Mouse (Mus musculus) midbrain, embryonic 16.5 days (tissue): Measurements from ENCODE around the gene Calcrl. TPM values are rescaled to one million over a fixed set of nuclear protein-coding genes. Genes with fewer than 3 reads are reported as not detected.

ENCODE experiments used
- ATAC-seq: fragments of 200-750 bp; cut with Nextera tagmentation; 2 replicates; pipeline ENCODE4 v1.8.0; 2017; ENCODE audit warnings: moderate TSS enrichment
- H3K27ac ChIP-seq: fragments of 300-500 bp; sonication (generic); 2 replicates; pipeline ENCODE4 v1.5.1; 2014; ENCODE audit warnings: mild to moderate bottlenecking, low read length, mixed read lengths
- H3K27me3 ChIP-seq: fragments of 300-500 bp; sonication (generic); 2 replicates; pipeline ENCODE4 v1.6.1; 2014; ENCODE audit warnings: low read depth, low read length, mixed read lengths; ENCODE audit not compliant: control insufficient read depth, insufficient read depth
- H3K36me3 ChIP-seq: fragments of 300-500 bp; sonication (generic); 2 replicates; pipeline ENCODE4 v1.6.1; 2014; ENCODE audit warnings: mild to moderate bottlenecking, low read length, moderate library complexity, mixed read lengths; ENCODE audit not compliant: control insufficient read depth, insufficient read depth
- H3K4me1 ChIP-seq: fragments of 300-500 bp; sonication (generic); 2 replicates; pipeline ENCODE4 v1.6.1; 2014; ENCODE audit warnings: mild to moderate bottlenecking, low read length, mixed read lengths; ENCODE audit not compliant: control insufficient read depth, insufficient read depth
- H3K4me2 ChIP-seq: fragments of 300-500 bp; sonication (generic); 2 replicates; pipeline ENCODE4 v1.6.1; 2014; ENCODE audit warnings: mild to moderate bottlenecking, low read length, mixed read lengths
- H3K4me3 ChIP-seq: fragments of 300-500 bp; sonication (generic); 2 replicates; pipeline ENCODE4 v1.5.1; 2014; ENCODE audit warnings: low read depth, mild to moderate bottlenecking, low read length, moderate library complexity, mixed read lengths
- H3K9ac ChIP-seq: fragments of 300-500 bp; sonication (generic); 2 replicates; pipeline ENCODE4 v1.6.1; 2014; ENCODE audit warnings: low read depth, low read length, mixed read lengths
- H3K9me3 ChIP-seq: fragments of 300-500 bp; sonication (generic); replicated peaks from 2 replicates; pipeline ENCODE4 v1.6.1; 2014; ENCODE audit warnings: mild to moderate bottlenecking, low read length, mixed read lengths; ENCODE audit not compliant: control insufficient read depth, poor library complexity, severe bottlenecking
- WGBS: fragments of 180-500 bp; shearing (Covaris S2); extraction: QIAGEN DNeasy Blood & Tissue Kit; methylation state at CpG from one replicate; pipeline ENCODE4 v1.1.7; 2014; 5-methylcytosine and 5-hydroxymethylcytosine counted together
- polyA plus RNA-seq: library from polyadenylated mRNA; unstranded; fragments of >200 nt; fragmentation: Nextera tagmentation; extraction: Ambion mirVana; gene quantifications from 2 replicates; pipeline ENCODE4 v1.2.1, GENCODE M21; 2015

The Calcrl gene
- 8.6 and 8.7 TPM in 2 replicates for polyA plus RNA-seq

GRCm38 (mm10) chr2:84425138-84425537 is at the start of gene Calcrl:
Gene Calcrl (minus strand): TSS chr2:84425411.
- H3K9me3 ChIP-seq = no peaks in the 10 kb centered on the region
- WGBS = under 1% methylated on average over 10 of the region's 10 CpGs

GRCm38 (mm10) chr2:84474651-84475050 is 49.4 kb upstream of the Calcrl start:
- Histone ChIP-seq H3K27ac (no peak overlapping the region), H3K27me3 (no peaks in the 10 kb centered on the region), H3K4me1 (no peaks in the 10 kb centered on the region), H3K9me3 (no peaks in the 10 kb centered on the region), H3K9ac (no peak overlapping the region), H3K36me3 (no peaks in the 10 kb centered on the region), H3K4me3 (no peak overlapping the region), H3K4me2 (no peak overlapping the region)
- 9% methylated on average over 6 of the region's 6 CpGs for WGBS
- ATAC-seq = no peak

More at GRCm38 (mm10) chr2:84425138-84425537, at the start of gene Calcrl:
- ATAC-seq = peak; percentile 75
- Histone ChIP-seq H3K4me1 (peaks cover 3% of the 10 kb centered on the region; the same call in 1 of the 2 replicates), H3K36me3 (no peaks in the 10 kb centered on the region), H3K9ac (peak within 1 kb of the TSS; percentile 56), H3K27me3 (no peaks in the 10 kb centered on the region), H3K4me3 (peak within 1 kb of the TSS; percentile 32), H3K4me2 (peak within 1 kb of the TSS; percentile 68), H3K27ac (peak within 1 kb of the TSS; percentile 4; the same call in 1 of the 2 replicates)

- ATAC-seq = no peak
- WGBS = 78% methylated on average over 14 of the region's 14 CpGs
- H3K36me3 ChIP-seq = no peaks in the 10 kb centered on the region
- H3K27me3 ChIP-seq = no peaks in the 10 kb centered on the region
- H3K9ac ChIP-seq = no peak overlapping the region
- no peaks in the 10 kb centered on the region for H3K4me1 ChIP-seq
- no peak overlapping the region for H3K4me2 ChIP-seq
- H3K27ac ChIP-seq = no peak overlapping the region
- H3K9me3 ChIP-seq = no peaks in the 10 kb centered on the region
- H3K4me3 ChIP-seq = no peak overlapping the region
Measured at GRCm38 (mm10) chr2:84473941-84474530, 48.8 kb upstream of the Calcrl start.

- Histone ChIP-seq H3K27ac (no peak overlapping the region), H3K9me3 (no peaks in the 10 kb centered on the region), H3K27me3 (no peaks in the 10 kb centered on the region), H3K9ac (no peak overlapping the region), H3K4me3 (no peak overlapping the region), H3K4me1 (no peaks in the 10 kb centered on the region), H3K4me2 (no peak overlapping the region), H3K36me3 (no peaks in the 10 kb centered on the region)
- no peak for ATAC-seq
- WGBS = 89% methylated on average over 4 of the region's 4 CpGs
Measured at GRCm38 (mm10) chr2:84467391-84467790, 42.2 kb upstream of the Calcrl start.

- Histone ChIP-seq H3K4me2 (no peak overlapping the region), H3K4me3 (no peak overlapping the region), H3K27ac (no peak overlapping the region), H3K27me3 (no peaks in the 10 kb centered on the region), H3K36me3 (no peaks in the 10 kb centered on the region), H3K9me3 (no peaks in the 10 kb centered on the region), H3K4me1 (no peaks in the 10 kb centered on the region), H3K9ac (no peak overlapping the region)
- ATAC-seq = no peak
- 60% methylated on average over 7 of the region's 7 CpGs for WGBS
Measured at GRCm38 (mm10) chr2:84464956-84465355, 39.7 kb upstream of the Calcrl start.

DNA sequence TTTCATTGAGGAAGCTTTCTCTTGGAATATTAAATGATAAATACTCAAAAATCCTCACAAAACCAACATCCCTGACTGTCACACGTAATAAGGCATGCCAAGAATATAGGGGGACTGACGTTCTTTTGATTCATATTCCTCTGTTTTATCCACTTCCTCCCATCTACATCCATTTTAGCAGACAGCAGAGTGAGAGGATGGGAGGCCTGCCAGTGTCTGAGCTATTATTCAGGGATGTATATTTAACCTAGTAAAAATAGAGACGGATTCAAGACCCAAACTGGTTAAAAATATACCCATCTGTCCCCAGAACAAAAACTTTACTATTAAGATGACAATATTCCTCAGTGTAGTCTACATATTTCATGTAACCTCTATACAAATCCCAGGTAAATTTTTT is 37.2 kb upstream of the Calcrl start:
- WGBS = 90% methylated on average over 3 of the region's 3 CpGs
- H3K9ac ChIP-seq = no peak overlapping the region

GRCm38 (mm10) chr2:84459651-84460177 is 34.5 kb upstream of the Calcrl start:
- ATAC-seq = no peak
- Histone ChIP-seq H3K4me1 (no peaks in the 10 kb centered on the region), H3K4me3 (no peak overlapping the region), H3K36me3 (no peaks in the 10 kb centered on the region), H3K9me3 (no peaks in the 10 kb centered on the region), H3K27ac (no peak overlapping the region), H3K9ac (no peak overlapping the region), H3K27me3 (no peaks in the 10 kb centered on the region), H3K4me2 (no peak overlapping the region)
- WGBS = 60% methylated on average over 11 of the region's 11 CpGs

More for the DNA sequence above, 37.2 kb upstream of the Calcrl start:
- H3K4me2 ChIP-seq = no peak overlapping the region
- no peaks in the 10 kb centered on the region for H3K36me3 ChIP-seq
- H3K4me3 ChIP-seq = no peak overlapping the region
- H3K9me3 ChIP-seq = no peaks in the 10 kb centered on the region
- no peaks in the 10 kb centered on the region for H3K27me3 ChIP-seq
- H3K27ac ChIP-seq = no peak overlapping the region
- ATAC-seq = no peak
- no peaks in the 10 kb centered on the region for H3K4me1 ChIP-seq

GRCm38 (mm10) chr2:84457221-84457620 is 32.0 kb upstream of the Calcrl start:
- Histone ChIP-seq H3K9ac (no peak overlapping the region), H3K9me3 (no peaks in the 10 kb centered on the region), H3K27ac (no peak overlapping the region), H3K36me3 (no peaks in the 10 kb centered on the region), H3K4me2 (no peak overlapping the region), H3K4me3 (no peak overlapping the region), H3K27me3 (no peaks in the 10 kb centered on the region), H3K4me1 (no peaks in the 10 kb centered on the region)
- 80% methylated on average over 6 of the region's 6 CpGs for WGBS
- no peak for ATAC-seq

GRCm38 (mm10) chr2:84455236-84455799 is 30.1 kb upstream of the Calcrl start:
- no peaks in the 10 kb centered on the region for H3K9me3 ChIP-seq
- WGBS = 11% methylated on average over 5 of the region's 5 CpGs
- ATAC-seq = peak; percentile 79
- no peaks in the 10 kb centered on the region for H3K27me3 ChIP-seq
- no peak overlapping the region for H3K4me3 ChIP-seq
- H3K9ac ChIP-seq = no peak overlapping the region
- H3K4me1 ChIP-seq = no peaks in the 10 kb centered on the region
- no peak overlapping the region for H3K27ac ChIP-seq
- H3K36me3 ChIP-seq = no peaks in the 10 kb centered on the region
- peak overlapping the region; percentile 9; the same call in 1 of the 2 replicates for H3K4me2 ChIP-seq
